Mouse (Mus musculus): ENCODE results near the gene Sec14l2. TPM values are rescaled to one million over a fixed set of nuclear protein-coding genes. Genes with fewer than 3 reads are reported as not detected.
"Not testable (repeated sequence)": the region's sequence is repeated elsewhere in the genome, so short reads cannot be mapped to it uniquely, and the experiment has no call there.

The Sec14l2 gene
- polyA plus RNA-seq, 1 experiment from 2014 or later: 1.7 TPM

GRCm38 (mm10) chr11:4112861-4113260 lies 10.4 kb downstream of the Sec14l2 start:
- no peak for ATAC-seq (ENCODE audit: insufficient read depth, low FRiP score, low read depth)
- H3K27ac ChIP-seq: no peak overlapping the region
- peaks cover 3% of the 10 kb centered on the region for H3K4me1 ChIP-seq
- 0 out of 2 replicates have a peak, but pooled peaks cover 3% of the 10 kb centered on the region for H3K27me3 ChIP-seq (replicated peaks)
- no peak overlapping the region for H3K9ac ChIP-seq
- 77% methylated on average over 6 of the region's 6 CpGs for WGBS
- no peaks in the 10 kb centered on the region for H3K9me3 ChIP-seq
- H3K4me2 ChIP-seq: no peak overlapping the region
- no peaks in the 10 kb centered on the region for H3K36me3 ChIP-seq
- no peak overlapping the region for H3K4me3 ChIP-seq (replicated peaks)

- Histone ChIP-seq H3K9ac (no peak overlapping the region), H3K27me3 (replicated peaks) (no peaks in the 10 kb centered on the region), H3K9me3 (no peaks in the 10 kb centered on the region), H3K27ac (no peak overlapping the region), H3K4me2 (no peak overlapping the region), H3K4me3 (replicated peaks) (no peak overlapping the region), H3K4me1 (no peaks in the 10 kb centered on the region), H3K36me3 (no peaks in the 10 kb centered on the region)
- ATAC-seq (ENCODE audit: insufficient read depth, low FRiP score, low read depth): no peak
- 80% methylated on average over 4 of the region's 4 CpGs for WGBS
Measured at GRCm38 (mm10) chr11:4112033-4112432, 11.2 kb downstream of the Sec14l2 start.

GRCm38 (mm10) chr11:4108691-4109090 lies 14.5 kb downstream of the Sec14l2 start:
- Histone ChIP-seq H3K9me3 (no peaks in the 10 kb centered on the region), H3K9ac (no peak overlapping the region), H3K27ac (no peak overlapping the region), H3K27me3 (replicated peaks) (no peaks in the 10 kb centered on the region), H3K4me2 (no peak overlapping the region), H3K4me3 (replicated peaks) (no peak overlapping the region), H3K36me3 (no peaks in the 10 kb centered on the region), H3K4me1 (no peaks in the 10 kb centered on the region)
- WGBS: 81% methylated on average over 7 of the region's 7 CpGs
- no peak for ATAC-seq (ENCODE audit: insufficient read depth, low FRiP score, low read depth)

GRCm38 (mm10) chr11:4107901-4108300 lies 15.3 kb downstream of the Sec14l2 start:
- not testable (repeated sequence) for ATAC-seq (ENCODE audit: insufficient read depth, low FRiP score, low read depth); H3K27ac ChIP-seq; H3K9ac ChIP-seq; H3K4me3 ChIP-seq (replicated peaks); H3K9me3 ChIP-seq; H3K36me3 ChIP-seq; H3K27me3 ChIP-seq (replicated peaks); H3K4me1 ChIP-seq; H3K4me2 ChIP-seq
- 88% methylated on average over 6 of the region's 6 CpGs for WGBS

GRCm38 (mm10) chr11:4105444-4105843 lies 17.8 kb downstream of the Sec14l2 start:
- 67% methylated on average over 6 of the region's 6 CpGs for WGBS
- Histone ChIP-seq H3K4me1 (no peaks in the 10 kb centered on the region), H3K9me3 (no peaks in the 10 kb centered on the region), H3K9ac (no peak overlapping the region), H3K27me3 (replicated peaks) (no peaks in the 10 kb centered on the region), H3K4me2 (no peak overlapping the region), H3K36me3 (no peaks in the 10 kb centered on the region), H3K4me3 (replicated peaks) (no peak overlapping the region), H3K27ac (no peak overlapping the region)
- ATAC-seq (ENCODE audit: insufficient read depth, low FRiP score, low read depth): no peak

- Histone ChIP-seq H3K9ac (no peak overlapping the region), H3K4me2 (no peak overlapping the region), H3K27ac (no peak overlapping the region), H3K4me1 (no peaks in the 10 kb centered on the region), H3K36me3 (no peaks in the 10 kb centered on the region), H3K9me3 (no peaks in the 10 kb centered on the region), H3K27me3 (replicated peaks) (no peaks in the 10 kb centered on the region), H3K4me3 (replicated peaks) (no peak overlapping the region)
- WGBS: 81% methylated on average over 5 of the region's 5 CpGs
- no peak for ATAC-seq (ENCODE audit: insufficient read depth, low FRiP score, low read depth)
Measured at GRCm38 (mm10) chr11:4104989-4105388, 18.2 kb downstream of the Sec14l2 start.

GRCm38 (mm10) chr11:4103522-4103921 lies 19.7 kb downstream of the Sec14l2 start:
- Histone ChIP-seq H3K27me3 (replicated peaks) (no peaks in the 10 kb centered on the region), H3K4me2 (no peak overlapping the region), H3K4me1 (no peaks in the 10 kb centered on the region), H3K9ac (no peak overlapping the region), H3K9me3 (no peaks in the 10 kb centered on the region), H3K36me3 (no peaks in the 10 kb centered on the region), H3K4me3 (replicated peaks) (no peak overlapping the region), H3K27ac (no peak overlapping the region)
- WGBS: 76% methylated on average over 14 of the region's 14 CpGs
- ATAC-seq (ENCODE audit: insufficient read depth, low FRiP score, low read depth): no peak

- Histone ChIP-seq H3K36me3 (no peaks in the 10 kb centered on the region), H3K27me3 (replicated peaks) (no peaks in the 10 kb centered on the region), H3K9ac (no peak overlapping the region), H3K27ac (no peak overlapping the region), H3K9me3 (no peaks in the 10 kb centered on the region), H3K4me2 (no peak overlapping the region), H3K4me3 (replicated peaks) (no peak overlapping the region), H3K4me1 (0 out of 2 replicates have a peak, but pooled peaks cover 5% of the 10 kb centered on the region)
- 79% methylated on average over 5 of the region's 5 CpGs for WGBS
- ATAC-seq (ENCODE audit: insufficient read depth, low FRiP score, low read depth): no peak
Measured at GRCm38 (mm10) chr11:4101851-4102250, 21.4 kb downstream of the Sec14l2 start.

- no peak for ATAC-seq (ENCODE audit: insufficient read depth, low FRiP score, low read depth)
- Histone ChIP-seq H3K4me1 (peaks cover 11% of the 10 kb centered on the region), H3K27ac (no peak overlapping the region), H3K9ac (no peak overlapping the region), H3K4me2 (no peak overlapping the region), H3K9me3 (no peaks in the 10 kb centered on the region), H3K4me3 (replicated peaks) (no peak overlapping the region), H3K36me3 (no peaks in the 10 kb centered on the region), H3K27me3 (replicated peaks) (no peaks in the 10 kb centered on the region)
- WGBS: 64% methylated on average over 3 of the region's 3 CpGs
Measured at GRCm38 (mm10) chr11:4099447-4099846, 23.8 kb downstream of the Sec14l2 start.

GRCm38 (mm10) chr11:4098816-4099215 lies 24.4 kb downstream of the Sec14l2 start:
- no peak overlapping the region for H3K9ac ChIP-seq
- no peak overlapping the region for H3K27ac ChIP-seq
- WGBS: 61% methylated on average over 7 of the region's 7 CpGs
- H3K9me3 ChIP-seq: no peaks in the 10 kb centered on the region
- H3K4me2 ChIP-seq: no peak overlapping the region
- H3K4me1 ChIP-seq: peaks cover 15% of the 10 kb centered on the region
- no peak overlapping the region for H3K4me3 ChIP-seq (replicated peaks)
- no peak for ATAC-seq (ENCODE audit: insufficient read depth, low FRiP score, low read depth)
- H3K36me3 ChIP-seq: no peaks in the 10 kb centered on the region
- no peaks in the 10 kb centered on the region for H3K27me3 ChIP-seq (replicated peaks)

GRCm38 (mm10) chr11:4098120-4098519 lies 25.1 kb downstream of the Sec14l2 start:
- Histone ChIP-seq H3K9ac (no peak overlapping the region), H3K27me3 (replicated peaks) (no peaks in the 10 kb centered on the region), H3K9me3 (no peaks in the 10 kb centered on the region), H3K4me1 (peaks cover 17% of the 10 kb centered on the region), H3K4me2 (no peak overlapping the region), H3K4me3 (replicated peaks) (no peak overlapping the region), H3K27ac (no peak overlapping the region), H3K36me3 (no peaks in the 10 kb centered on the region)
- ATAC-seq (ENCODE audit: insufficient read depth, low FRiP score, low read depth): no peak
- WGBS: 64% methylated on average over 8 of the region's 8 CpGs

- Histone ChIP-seq H3K27me3 (replicated peaks) (no peaks in the 10 kb centered on the region), H3K36me3 (peaks cover 2% of the 10 kb centered on the region; the same call in 1 of the 2 replicates), H3K4me1 (peaks cover 17% of the 10 kb centered on the region), H3K27ac (peak overlapping the region; percentile 86), H3K4me2 (peak overlapping the region; percentile 74), H3K4me3 (replicated peaks) (peak overlapping the region; percentile 58), H3K9ac (peak overlapping the region; percentile 70), H3K9me3 (no peaks in the 10 kb centered on the region)
- no peak for ATAC-seq (ENCODE audit: insufficient read depth, low FRiP score, low read depth)
- 34% methylated on average over 10 of the region's 10 CpGs for WGBS
Measured at GRCm38 (mm10) chr11:4097091-4097621, 26.1 kb downstream of the Sec14l2 start.
